Mouse (Mus musculus) layer of hippocampus, adult 18-20 months (tissue): ENCODE results near the gene Mylk4. TPM values are rescaled to one million over a fixed set of nuclear protein-coding genes. Genes with fewer than 3 reads are reported as not detected.

Experiments
- total RNA-seq, 2 experiments: library from RNA; stranded (reverse); gene quantifications; 2 replicates each; pipeline ENCODE4 v1.2.3; 2021

Gene Mylk4
- total RNA-seq, 2 experiments from 2014 or later = 0.17 TPM; not detected in 1

Other genes starting within 250 kb of the Mylk4 start
- 10 to 100 TPM; 58.0 to 64.3 TPM for gene Wrnip1, start 18.1 kb upstream of the Mylk4 start, total RNA-seq
- 1 to 10 TPM in 1 of 2 experiments, not detected in 1; 1.7 TPM for gene D930007J09Rik, start 18.9 kb upstream of the Mylk4 start, total RNA-seq
- 1 to 10 TPM; 6.6 to 7.0 TPM for gene Serpinb1a, start 67.2 kb upstream of the Mylk4 start, total RNA-seq
- gene Serpinb1c, start 114.3 kb upstream of the Mylk4 start, total RNA-seq = not detected
- gene Serpinb6b, start 181.3 kb upstream of the Mylk4 start, total RNA-seq = 1 to 10 TPM in 1 of 2 experiments, under 1 TPM in 1; 0.63 to 1.0 TPM
- gene Serpinb9, start 219.3 kb upstream of the Mylk4 start, total RNA-seq = 1 to 10 TPM; 5.7 to 6.1 TPM
- not detected for gene Serpinb9b, start 243.5 kb upstream of the Mylk4 start, total RNA-seq